ENCODE assay signal across 24 mouse cellular contexts in genomic region chr7:115319504-115319903, GRCm38 (mm10).
DNase-seq lines count a peak whose midpoint lies in the region; ATAC-seq and TF ChIP-seq lines count a peak whose summit lies in the region.
"Had no signal": no experiment of that assay in that cellular context is flagged by ENCODE, and none has a peak within 500 bp of the region (broad histone marks: within the 10 kb centered on the region; RNA-seq: fewer than 3 reads in every experiment).

No protein-coding gene starts in this region.

- TF ChIP-seq POLR2A in heart, adult 2 months (IDR thresholded peaks at IDR 0.05; ENCODE audit: insufficient read depth, low read depth, low read length), result no peak

- no peak overlapping the region for H3K4me3 ChIP-seq in heart, adult 2 months
- H3K4me3 ChIP-seq in hindbrain, postnatal 0 days (ENCODE audit: low read length), result no peak overlapping the region
- H3K4me3 ChIP-seq in hindbrain, embryonic 13.5 days, result no peak overlapping the region
- H3K4me3 ChIP-seq in midbrain, embryonic 14.5 days (replicated peaks; ENCODE audit: low read depth, low read length), result no peak overlapping the region
- no peak overlapping the region for H3K4me3 ChIP-seq in midbrain, postnatal 0 days (ENCODE audit: low read depth, low read length)
- H3K4me3 ChIP-seq: embryonic facial prominence, embryonic 10.5 days; embryonic facial prominence, embryonic 12.5 days; forebrain, embryonic 13.5 days had no signal

- H3K27me3 ChIP-seq in heart, adult 2 months (ENCODE audit: control insufficient read depth, insufficient read depth, low read length), result no peaks in the 10 kb centered on the region
- no peaks in the 10 kb centered on the region for H3K27me3 ChIP-seq in hindbrain, postnatal 0 days (ENCODE audit: insufficient read depth, low read length)
- no peaks in the 10 kb centered on the region for H3K27me3 ChIP-seq in hindbrain, embryonic 13.5 days
- H3K27me3 ChIP-seq in midbrain, embryonic 14.5 days (ENCODE audit: control insufficient read depth, insufficient read depth, low read length), result no peaks in the 10 kb centered on the region
- 0 out of 2 replicates have a peak, but pooled peaks cover 2% of the 10 kb centered on the region for H3K27me3 ChIP-seq in midbrain, postnatal 0 days (ENCODE audit: insufficient read depth, low read length)
- H3K27me3 ChIP-seq: embryonic facial prominence, embryonic 12.5 days; Patski had no signal

- no peak overlapping the region for H3K27ac ChIP-seq in heart, adult 2 months
- no peak overlapping the region for H3K27ac ChIP-seq in hindbrain, postnatal 0 days
- H3K27ac ChIP-seq in hindbrain, embryonic 13.5 days, result no peak overlapping the region
- H3K27ac ChIP-seq in midbrain, embryonic 14.5 days (replicated peaks; ENCODE audit: low read depth, low read length), result no peak overlapping the region
- no peak overlapping the region for H3K27ac ChIP-seq in midbrain, postnatal 0 days (ENCODE audit: low read depth, low read length)
- H3K27ac ChIP-seq: embryonic facial prominence, embryonic 10.5 days; embryonic facial prominence, embryonic 12.5 days; forebrain, embryonic 13.5 days had no signal

- H3K9ac ChIP-seq in heart, adult 2 months (ENCODE audit: low read depth, low read length), result no peak overlapping the region
- no peak overlapping the region for H3K9ac ChIP-seq in hindbrain, postnatal 0 days (replicated peaks; ENCODE audit: low read length)
- H3K9ac ChIP-seq in hindbrain, embryonic 13.5 days, result no peak overlapping the region
- no peak overlapping the region for H3K9ac ChIP-seq in midbrain, embryonic 14.5 days (replicated peaks; ENCODE audit: low read length)
- no peak overlapping the region for H3K9ac ChIP-seq in midbrain, postnatal 0 days (replicated peaks; ENCODE audit: low read length, poor library complexity, severe bottlenecking)
- H3K9ac ChIP-seq: embryonic facial prominence, embryonic 12.5 days; forebrain, embryonic 13.5 days had no signal

- no peaks in the 10 kb centered on the region for H3K4me1 ChIP-seq in heart, adult 2 months (ENCODE audit: control insufficient read depth, insufficient read depth, low read length)
- H3K4me1 ChIP-seq in hindbrain, postnatal 0 days (ENCODE audit: insufficient read depth, low read length), result peaks cover 4% of the 10 kb centered on the region; the same call in 1 of the 2 replicates
- H3K4me1 ChIP-seq in hindbrain, embryonic 13.5 days (replicated peaks), result peaks cover 8% of the 10 kb centered on the region; the same call in 1 of the 2 replicates
- H3K4me1 ChIP-seq in midbrain, embryonic 14.5 days (ENCODE audit: control insufficient read depth, insufficient read depth, low read length), result no peaks in the 10 kb centered on the region
- H3K4me1 ChIP-seq in midbrain, postnatal 0 days (ENCODE audit: insufficient read depth, low read length), result no peaks in the 10 kb centered on the region
- H3K4me1 ChIP-seq: forebrain, embryonic 13.5 days had no signal

- ATAC-seq in hindbrain, postnatal 0 days, result 0 out of 2 replicates have a peak, but pooled peaks have one; percentile 18
- no peak for ATAC-seq in hindbrain, embryonic 13.5 days (ENCODE audit: low FRiP score)
- no peak for ATAC-seq in midbrain, embryonic 14.5 days (ENCODE audit: low FRiP score, low TSS enrichment)
- ATAC-seq in midbrain, postnatal 0 days (ENCODE audit: low FRiP score), result no peak
- ATAC-seq: activated CD4-positive, CD25-positive, alpha-beta regulatory T cell, adult 4 months; CD4-positive, CD25-positive, alpha-beta regulatory T cell, adult 4 months; forebrain, embryonic 13.5 days; Patski had no signal

- no peak overlapping the region for H3K4me2 ChIP-seq in hindbrain, postnatal 0 days (ENCODE audit: low read depth, low read length)
- no peak overlapping the region for H3K4me2 ChIP-seq in hindbrain, embryonic 13.5 days
- H3K4me2 ChIP-seq in midbrain, embryonic 14.5 days (ENCODE audit: low read length), result no peak overlapping the region
- no peak overlapping the region for H3K4me2 ChIP-seq in midbrain, postnatal 0 days (ENCODE audit: low read depth, low read length, poor library complexity, severe bottlenecking)
- H3K4me2 ChIP-seq: embryonic facial prominence, embryonic 12.5 days; forebrain, embryonic 13.5 days had no signal

- intact Hi-C loops in heart, adult 2 months (cut with DNase I), result no loop called here

- no peaks in the 10 kb centered on the region for H3K9me3 ChIP-seq in hindbrain, postnatal 0 days (ENCODE audit: low read length)
- no peaks in the 10 kb centered on the region for H3K9me3 ChIP-seq in hindbrain, embryonic 13.5 days
- H3K9me3 ChIP-seq in midbrain, embryonic 14.5 days (ENCODE audit: control insufficient read depth, low read length), result no peaks in the 10 kb centered on the region
- H3K9me3 ChIP-seq in midbrain, postnatal 0 days (ENCODE audit: low read length), result no peaks in the 10 kb centered on the region
- H3K9me3 ChIP-seq: embryonic facial prominence, embryonic 10.5 days; embryonic facial prominence, embryonic 12.5 days; forebrain, embryonic 13.5 days; G1E had no signal

- no peaks in the 10 kb centered on the region for H3K79me2 ChIP-seq in heart, adult 2 months (replicated peaks; ENCODE audit: control insufficient read depth, insufficient read depth, low read length)

- TF ChIP-seq EP300 in heart, adult 2 months (IDR thresholded peaks at IDR 0.05; ENCODE audit: insufficient read depth, low read depth, low read length), result no peak

- no peak for TF ChIP-seq CTCF in heart, adult 2 months (IDR thresholded peaks at IDR 0.05)
- TF ChIP-seq CTCF in hindbrain, postnatal 0 days (IDR thresholded peaks at IDR 0.05; ENCODE audit: low read depth), result no peak
- TF ChIP-seq CTCF in midbrain, postnatal 0 days (IDR thresholded peaks at IDR 0.05), result no peak

- DNase-seq in heart, adult 11 months, result peak; percentile 66
- DNase-seq in heart, adult 2 months, result no peak
- DNase-seq in hindbrain, postnatal 0 days (ENCODE audit: low spot score), result no peak
- DNase-seq in midbrain, embryonic 14.5 days, result peak; percentile 49
- no peak for DNase-seq in midbrain, postnatal 0 days (ENCODE audit: low spot score)
- DNase-seq in retina, postnatal 1 day, result peak; percentile 35
- no peak for DNase-seq in retina, embryonic 14.5 days (ENCODE audit: low spot score)
- DNase-seq: adrenal gland, adult 8-10 months; adrenal gland, postnatal 14 days; adrenal gland, postnatal 36 days; B cell, adult 2 months; cerebellum, adult 11-12 months; cerebellum, adult 2 months; cerebellum, adult 9-10 months; cerebellum, postnatal 10 days; cerebellum, postnatal 25 days had no signal

- WGBS in heart, adult 2 months, result 90% methylated on average over 4 of the region's 4 CpGs
- WGBS in hindbrain, postnatal 0 days, result 63% methylated on average over 4 of the region's 4 CpGs
- 66% methylated on average over 4 of the region's 4 CpGs for WGBS in hindbrain, embryonic 13.5 days
- 60% methylated on average over 4 of the region's 4 CpGs for WGBS in midbrain, embryonic 14.5 days
- WGBS in midbrain, postnatal 0 days, result 58% methylated on average over 4 of the region's 4 CpGs

- H3K36me3 ChIP-seq in heart, adult 2 months (ENCODE audit: control insufficient read depth, insufficient read depth, low read length), result no peaks in the 10 kb centered on the region
- H3K36me3 ChIP-seq in hindbrain, postnatal 0 days (ENCODE audit: insufficient read depth, low read length), result no peaks in the 10 kb centered on the region
- no peaks in the 10 kb centered on the region for H3K36me3 ChIP-seq in hindbrain, embryonic 13.5 days
- no peaks in the 10 kb centered on the region for H3K36me3 ChIP-seq in midbrain, embryonic 14.5 days (ENCODE audit: control insufficient read depth, insufficient read depth, low read length)
- H3K36me3 ChIP-seq in midbrain, postnatal 0 days (ENCODE audit: insufficient read depth, low read length), result no peaks in the 10 kb centered on the region
- H3K36me3 ChIP-seq: embryonic facial prominence, embryonic 10.5 days; embryonic facial prominence, embryonic 12.5 days; G1E had no signal

Comparison
In these comparisons a context has a peak if more than half of its experiments do, and no peak if none do; other contexts are left out.
1. DNase-seq: peak in heart, adult 11 months (single experiment), midbrain, embryonic 14.5 days (single experiment) and retina, postnatal 1 day (single experiment); none in heart, adult 2 months (0 of 2), hindbrain, postnatal 0 days (single experiment), midbrain, postnatal 0 days (single experiment) and retina, embryonic 14.5 days (single experiment).